Mouse (Mus musculus) midbrain, embryonic 15.5 days (tissue): ENCODE measurements around the gene Ewsr1. TPM values are rescaled to one million over a fixed set of nuclear protein-coding genes. Genes with fewer than 3 reads are reported as not detected.

Experiments
- ATAC-seq: fragments of 200-750 bp; cut with Nextera tagmentation; replicated peaks from 2 replicates; pipeline ENCODE4 v1.8.0; 2017; ENCODE audit warnings: moderate TSS enrichment
- H3K27ac ChIP-seq: fragments of 300-500 bp; sonication (generic); 2 replicates; pipeline ENCODE4 v1.5.1; 2015; ENCODE audit warnings: mild to moderate bottlenecking, inconsistent platforms
- H3K27me3 ChIP-seq: fragments of 300-500 bp; sonication (generic); replicated peaks from 2 replicates; pipeline ENCODE4 v1.6.1; 2015; ENCODE audit warnings: inconsistent platforms
- H3K36me3 ChIP-seq: fragments of 300-500 bp; sonication (generic); replicated peaks from 2 replicates; pipeline ENCODE4 v1.6.1; 2015; ENCODE audit warnings: inconsistent platforms
- H3K4me1 ChIP-seq: fragments of 300-500 bp; sonication (generic); 2 replicates; pipeline ENCODE4 v1.6.1; 2015; ENCODE audit warnings: inconsistent platforms
- H3K4me2 ChIP-seq: fragments of 300-500 bp; sonication (generic); 2 replicates; pipeline ENCODE4 v1.6.1; 2015; ENCODE audit warnings: inconsistent platforms, mild to moderate bottlenecking, moderate library complexity
- H3K4me3 ChIP-seq: fragments of 300-500 bp; sonication (generic); 2 replicates; pipeline ENCODE4 v1.5.1; 2015; ENCODE audit warnings: mild to moderate bottlenecking, inconsistent platforms
- H3K9ac ChIP-seq: fragments of 300-500 bp; sonication (generic); 2 replicates; pipeline ENCODE4 v1.6.1; 2015; ENCODE audit warnings: mild to moderate bottlenecking, inconsistent platforms
- H3K9me3 ChIP-seq: fragments of 300-500 bp; sonication (generic); 2 replicates; pipeline ENCODE4 v1.6.1; 2016; ENCODE audit warnings: inconsistent platforms
- WGBS: fragments of 180-500 bp; shearing (Covaris S2); methylation state at CpG from one replicate; pipeline ENCODE4 v1.1.7; 2015; ENCODE audit warnings: mixed read lengths; 5-methylcytosine and 5-hydroxymethylcytosine counted together
- polyA plus RNA-seq: library from polyadenylated mRNA; unstranded; fragments of >200 nt; fragmentation: Nextera tagmentation; extraction: Ambion mirVana; gene quantifications from 2 replicates; pipeline ENCODE4 v1.2.1, GENCODE M21; 2015

Ewsr1 gene
- polyA plus RNA-seq, 1 experiment from 2014 or later, result 635 TPM

DNA sequence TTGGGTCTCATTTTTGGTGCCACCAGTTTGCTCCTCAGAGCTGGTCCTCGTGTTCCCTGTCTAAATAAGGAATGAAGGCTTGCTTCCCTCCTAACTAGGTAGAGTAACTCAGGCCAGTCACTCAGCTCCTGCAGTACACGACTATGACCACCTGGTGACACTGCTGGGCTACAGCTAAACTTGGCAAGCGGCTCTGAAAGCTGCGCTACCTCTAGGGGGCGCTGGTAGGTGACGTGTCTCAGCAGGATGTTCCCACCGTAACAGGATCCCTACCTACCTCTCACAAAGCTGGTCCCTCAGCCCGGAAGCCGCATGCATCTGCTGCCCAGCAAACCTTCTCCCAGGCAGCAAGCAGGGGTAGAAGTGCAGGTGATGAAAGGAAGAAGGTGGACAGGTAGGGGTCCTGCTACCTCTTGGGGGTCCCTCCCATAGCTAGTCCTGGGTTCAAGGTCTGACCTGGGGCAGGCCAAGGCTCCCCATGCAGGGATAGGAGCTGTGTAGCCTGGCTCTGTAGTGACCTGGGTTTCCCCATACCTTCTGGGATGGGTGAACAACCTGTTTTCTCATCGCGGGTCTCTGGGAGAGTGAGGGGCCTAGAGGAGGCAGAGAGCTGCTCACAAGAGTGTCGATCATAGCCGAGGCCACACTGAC is 16.0 kb upstream of the Ewsr1 start:
- no peak overlapping the region for H3K9ac ChIP-seq
- H3K4me3 ChIP-seq, result no peak overlapping the region
- no peaks in the 10 kb centered on the region for H3K27me3 ChIP-seq
- no peaks in the 10 kb centered on the region for H3K9me3 ChIP-seq
- WGBS, result 31% methylated on average over 13 of the region's 13 CpGs
- no peaks in the 10 kb centered on the region for H3K4me1 ChIP-seq
- no peak overlapping the region for H3K4me2 ChIP-seq
- 0 out of 2 replicates have a peak, but pooled peaks have one; percentile 45 for ATAC-seq
- no peak overlapping the region for H3K27ac ChIP-seq
- H3K36me3 ChIP-seq, result no peaks in the 10 kb centered on the region

DNA sequence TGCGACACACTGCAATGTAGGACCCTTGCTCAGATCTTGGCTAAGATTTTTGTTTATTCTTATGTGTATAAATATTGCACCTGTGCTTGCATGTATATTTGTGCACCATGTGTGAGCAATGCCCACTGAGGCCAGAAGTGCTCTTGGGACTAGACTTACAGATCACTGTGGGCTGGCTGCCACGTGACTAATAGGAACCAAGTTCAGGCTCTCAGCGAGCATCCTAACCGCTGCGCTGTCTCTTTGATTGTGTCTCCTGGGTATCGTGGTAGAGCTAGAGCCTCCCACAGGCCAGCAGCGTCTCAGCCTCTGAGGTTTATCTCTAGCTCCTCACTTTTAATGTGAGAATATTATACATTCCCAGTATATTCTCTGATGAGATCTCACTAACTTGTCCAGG is 14.6 kb upstream of the Ewsr1 start:
- Histone ChIP-seq H3K4me3 (no peak overlapping the region), H3K9me3 (no peaks in the 10 kb centered on the region), H3K4me1 (no peaks in the 10 kb centered on the region), H3K27me3 (no peaks in the 10 kb centered on the region), H3K4me2 (no peak overlapping the region), H3K9ac (no peak overlapping the region), H3K36me3 (no peaks in the 10 kb centered on the region), H3K27ac (no peak overlapping the region)
- ATAC-seq, result no peak
- WGBS, result 81% methylated on average over 7 of the region's 7 CpGs

DNA sequence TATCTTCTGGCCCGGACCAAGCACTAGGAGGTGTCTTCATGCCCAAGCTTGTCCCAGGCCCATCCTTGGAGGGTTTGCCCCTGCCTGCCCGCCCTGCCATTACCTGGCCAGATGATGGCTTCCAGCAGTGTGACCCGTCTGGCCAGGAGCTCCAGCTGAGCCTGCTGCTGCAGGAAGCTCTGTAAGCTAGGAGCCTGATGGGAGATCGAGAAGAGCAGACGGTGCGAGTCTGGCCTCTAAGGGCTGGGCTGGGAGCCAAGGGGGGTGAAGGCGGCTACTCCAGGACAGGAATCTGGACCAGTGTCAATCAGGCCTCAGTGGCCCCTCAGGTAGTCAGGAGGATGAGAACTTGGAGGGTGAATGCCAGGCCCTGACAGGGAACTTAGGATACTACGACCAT is 10.4 kb upstream of the Ewsr1 start:
- WGBS, result 83% methylated on average over 8 of the region's 8 CpGs

DNA sequence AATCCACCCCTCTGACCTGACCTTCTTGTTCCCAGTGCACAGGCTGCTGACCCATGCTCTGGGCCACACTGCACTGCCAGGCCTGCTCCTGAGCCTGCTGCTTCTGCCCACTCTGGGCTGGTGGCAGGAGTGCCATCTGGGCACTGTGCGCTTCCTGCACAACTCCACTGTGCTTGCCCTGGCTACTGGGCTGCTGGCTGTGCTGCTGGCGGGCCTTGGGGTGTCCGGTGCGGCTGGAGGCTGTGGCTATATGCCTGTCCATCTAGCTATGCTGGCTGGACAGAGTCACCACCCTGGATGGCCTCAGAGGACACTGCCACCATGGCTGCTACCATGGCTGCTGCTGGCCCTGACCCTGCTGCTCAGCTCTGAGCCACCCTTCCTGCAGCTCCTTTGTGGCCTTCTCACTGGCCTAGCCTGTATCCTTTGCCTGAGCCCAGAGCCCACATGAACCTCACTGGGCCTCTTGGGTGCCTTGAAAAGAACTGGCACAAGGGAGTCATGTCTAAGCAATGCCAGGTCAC is 5.0 kb upstream of the Ewsr1 start:
- Histone ChIP-seq H3K27me3 (no peaks in the 10 kb centered on the region), H3K36me3 (no peaks in the 10 kb centered on the region; the same call in 1 of the 2 replicates), H3K27ac (no peak overlapping the region), H3K9me3 (no peaks in the 10 kb centered on the region), H3K9ac (no peak overlapping the region), H3K4me2 (no peak overlapping the region), H3K4me3 (no peak overlapping the region), H3K4me1 (peaks cover 16% of the 10 kb centered on the region)
- 97% methylated on average over 4 of the region's 4 CpGs for WGBS
- ATAC-seq, result no peak

More for the DNA sequence above, 10.4 kb upstream of the Ewsr1 start:
- Histone ChIP-seq H3K27ac (no peak overlapping the region), H3K4me1 (no peaks in the 10 kb centered on the region), H3K27me3 (no peaks in the 10 kb centered on the region), H3K36me3 (no peaks in the 10 kb centered on the region), H3K9ac (no peak overlapping the region), H3K4me2 (no peak overlapping the region), H3K9me3 (no peaks in the 10 kb centered on the region), H3K4me3 (no peak overlapping the region)
- ATAC-seq, result no peak

DNA sequence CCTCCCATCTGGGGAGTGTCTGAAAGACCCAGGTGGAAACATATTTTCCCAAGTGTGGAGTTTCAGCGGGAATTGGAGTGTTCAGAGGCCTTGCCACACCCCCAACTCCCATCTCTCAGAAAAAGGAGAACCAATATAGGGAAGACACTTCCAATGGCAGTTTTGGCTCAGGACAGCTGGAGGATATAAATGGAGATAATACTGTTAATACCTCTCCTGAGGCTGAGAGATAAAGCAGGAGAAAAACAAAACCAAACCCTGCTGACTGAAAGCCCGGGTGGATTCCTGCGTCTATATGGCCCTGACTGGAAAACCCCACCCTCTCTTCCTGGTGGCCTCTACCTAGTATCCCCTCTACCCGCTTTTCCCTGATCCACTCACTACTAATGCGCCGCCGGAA is 3.3 kb upstream of the Ewsr1 start:
- Histone ChIP-seq H3K9me3 (no peaks in the 10 kb centered on the region), H3K27me3 (no peaks in the 10 kb centered on the region), H3K36me3 (no peaks in the 10 kb centered on the region; the same call in 1 of the 2 replicates), H3K4me3 (no peak overlapping the region), H3K27ac (no peak overlapping the region), H3K9ac (no peak overlapping the region), H3K4me1 (peaks cover 18% of the 10 kb centered on the region), H3K4me2 (no peak overlapping the region)
- ATAC-seq, result no peak
- 87% methylated on average over 7 of the region's 7 CpGs for WGBS

DNA sequence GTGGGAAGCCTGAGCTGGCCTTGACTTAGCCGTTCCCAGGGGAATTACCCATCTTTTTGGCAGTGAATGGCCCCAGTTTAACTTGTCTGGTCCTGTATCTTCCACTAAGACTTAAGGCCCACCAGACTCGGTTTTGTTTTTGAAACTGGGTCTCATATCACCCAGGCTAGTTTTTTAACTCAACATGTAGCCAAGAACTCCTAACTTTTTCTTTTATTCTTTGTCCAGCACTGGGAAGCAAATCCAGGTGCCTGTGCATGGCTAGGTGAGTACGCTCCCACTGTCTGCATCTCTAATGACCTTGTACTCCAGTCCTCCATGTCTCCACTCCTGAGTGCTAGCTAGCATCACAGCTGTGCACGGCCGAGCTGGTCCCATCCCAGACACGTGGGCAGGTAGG is 2.6 kb upstream of the Ewsr1 start:
- no peak overlapping the region for H3K4me2 ChIP-seq
- no peak overlapping the region for H3K4me3 ChIP-seq
- H3K27ac ChIP-seq, result no peak overlapping the region
- no peaks in the 10 kb centered on the region for H3K27me3 ChIP-seq
- peaks cover 25% of the 10 kb centered on the region for H3K4me1 ChIP-seq
- no peaks in the 10 kb centered on the region for H3K9me3 ChIP-seq
- WGBS, result 90% methylated on average over 6 of the region's 6 CpGs
- H3K36me3 ChIP-seq, result no peaks in the 10 kb centered on the region; the same call in 1 of the 2 replicates
- no peak overlapping the region for H3K9ac ChIP-seq
- ATAC-seq, result no peak

DNA sequence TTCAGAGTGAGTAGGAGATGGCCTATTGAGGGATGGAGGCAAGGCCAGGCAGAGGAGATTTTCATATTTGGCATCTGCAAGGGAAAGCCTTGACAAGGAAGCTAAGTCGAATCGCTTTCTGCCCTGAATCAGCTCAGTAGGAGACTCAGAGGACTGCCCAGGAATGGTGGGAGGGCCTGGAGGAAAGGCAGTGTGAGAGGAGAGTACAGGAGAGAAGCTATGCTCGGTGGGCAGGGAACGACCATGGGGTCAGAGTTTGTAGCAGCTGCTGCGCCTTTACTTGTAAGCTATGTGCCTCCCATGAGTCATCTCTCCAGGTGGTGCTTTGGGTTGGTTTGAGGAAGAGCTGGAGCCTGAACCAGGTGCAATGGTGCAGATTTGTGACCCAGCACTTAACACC is 1.7 kb upstream of the Ewsr1 start:
- 44% methylated on average over 5 of the region's 5 CpGs for WGBS
- H3K4me1 ChIP-seq, result peaks cover 34% of the 10 kb centered on the region
- ATAC-seq, result no peak

DNA sequence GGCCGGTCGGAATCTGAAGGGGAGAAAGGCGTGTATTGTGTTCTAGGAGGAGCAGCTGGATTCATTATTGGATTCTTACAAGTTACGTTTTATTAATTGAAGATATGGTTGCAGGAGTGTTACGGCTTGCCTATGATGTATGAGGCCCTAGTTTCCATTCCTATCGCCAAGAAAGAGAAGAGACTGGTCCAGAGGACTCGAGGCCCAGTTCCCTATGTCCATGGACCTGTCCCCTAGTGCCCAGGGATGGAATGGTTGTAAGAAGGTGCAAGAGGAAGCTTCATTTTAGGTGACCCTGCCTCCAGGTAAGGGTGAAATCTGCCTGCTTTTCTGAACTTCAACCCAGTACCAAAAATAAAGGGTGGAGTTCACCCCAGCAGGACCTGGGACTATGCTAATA is 1.2 kb upstream of the Ewsr1 start:
- Histone ChIP-seq H3K36me3 (no peaks in the 10 kb centered on the region; the same call in 1 of the 2 replicates), H3K4me1 (peaks cover 36% of the 10 kb centered on the region), H3K27ac (peak overlapping the region; percentile 99), H3K4me2 (peak overlapping the region; percentile 78), H3K27me3 (no peaks in the 10 kb centered on the region), H3K4me3 (peak overlapping the region; percentile 66), H3K9me3 (no peaks in the 10 kb centered on the region), H3K9ac (peak overlapping the region; percentile 85)
- ATAC-seq, result no peak
- 0% methylated on average over 7 of the region's 7 CpGs for WGBS

More for the DNA sequence above, 1.7 kb upstream of the Ewsr1 start:
- H3K27ac ChIP-seq, result peak overlapping the region; percentile 99
- no peaks in the 10 kb centered on the region; the same call in 1 of the 2 replicates for H3K36me3 ChIP-seq
- H3K4me3 ChIP-seq, result peak overlapping the region; percentile 66
- H3K4me2 ChIP-seq, result peak overlapping the region; percentile 78
- no peaks in the 10 kb centered on the region for H3K27me3 ChIP-seq
- no peaks in the 10 kb centered on the region for H3K9me3 ChIP-seq
- H3K9ac ChIP-seq, result peak overlapping the region; percentile 85; the same call in 1 of the 2 replicates

DNA sequence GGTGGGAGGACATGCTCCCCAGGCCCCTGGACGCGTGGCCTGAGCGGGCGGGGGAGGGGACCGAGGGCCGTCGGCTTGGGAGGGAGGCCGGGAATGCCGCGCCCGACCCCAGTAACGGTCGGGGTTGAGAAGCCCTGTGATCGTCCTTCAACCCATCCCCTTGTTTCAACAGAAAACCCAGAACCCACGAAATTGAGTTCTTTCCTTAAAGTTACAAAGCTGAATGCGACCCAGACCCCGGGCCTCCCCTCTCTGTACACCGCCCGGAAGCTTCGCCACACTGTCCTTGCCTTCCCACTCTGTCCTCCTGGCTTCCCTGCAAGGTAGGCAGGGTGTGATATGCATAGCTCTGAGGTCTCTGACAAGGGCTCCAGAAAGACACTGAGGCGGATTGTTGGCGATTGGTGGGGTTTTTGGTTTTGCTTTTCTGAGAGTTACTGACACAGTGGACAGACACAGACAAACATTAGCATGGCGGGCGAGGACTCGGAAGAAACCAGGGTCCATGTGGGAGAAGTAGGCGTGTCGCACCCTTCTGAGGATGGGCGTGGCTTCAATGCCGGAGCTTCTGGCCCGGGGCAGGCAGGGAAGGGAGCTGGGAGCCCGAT is 614 bp upstream of the Ewsr1 start:
- peaks cover 38% of the 10 kb centered on the region for H3K4me1 ChIP-seq
- peak overlapping the region; percentile 99 for H3K27ac ChIP-seq
- H3K9me3 ChIP-seq, result no peaks in the 10 kb centered on the region
- no peaks in the 10 kb centered on the region; the same call in 1 of the 2 replicates for H3K36me3 ChIP-seq
- peak; percentile 79 for ATAC-seq
- H3K4me3 ChIP-seq, result peak overlapping the region; percentile 66
- peak overlapping the region; percentile 78 for H3K4me2 ChIP-seq
- no peaks in the 10 kb centered on the region for H3K27me3 ChIP-seq
- H3K9ac ChIP-seq, result peak overlapping the region; percentile 85
- under 1% methylated on average over 22 of the region's 31 CpGs for WGBS

DNA sequence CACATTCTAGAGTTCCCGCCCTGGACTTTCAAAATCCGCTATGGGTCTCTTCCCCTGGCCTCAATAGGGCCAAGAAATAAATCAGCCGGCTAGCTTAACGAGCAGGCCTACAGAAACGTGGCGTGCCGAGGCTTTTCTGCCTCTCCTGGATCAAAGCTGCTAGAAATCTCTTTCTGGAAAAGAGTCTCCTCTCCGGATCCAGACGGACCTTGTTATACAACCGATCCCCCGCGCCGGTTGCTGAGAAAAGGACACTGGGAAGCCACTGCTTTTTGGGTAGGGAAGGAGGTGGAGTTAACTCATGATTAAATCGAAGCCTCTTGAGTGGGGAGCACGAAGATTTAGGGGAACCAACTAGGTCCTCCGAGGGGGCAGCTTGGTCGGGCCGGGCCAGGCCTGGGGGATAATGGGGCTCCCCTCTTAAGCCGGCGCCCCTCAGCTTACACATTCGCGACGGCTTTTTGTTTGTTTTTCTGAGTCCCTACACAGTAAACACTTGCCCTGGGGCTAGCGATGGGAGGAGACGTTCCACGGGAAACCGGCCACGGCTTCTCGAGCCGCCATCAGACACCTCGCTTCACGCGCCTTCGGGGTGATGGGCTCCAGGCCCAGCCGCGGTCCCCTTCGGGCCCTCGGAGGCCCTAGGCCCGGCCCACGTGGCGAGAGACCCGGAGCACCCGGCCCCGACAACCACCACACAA is 881 bp downstream of the Ewsr1 start:
- no peaks in the 10 kb centered on the region for H3K27me3 ChIP-seq
- peak overlapping the region; percentile 85 for H3K9ac ChIP-seq
- H3K27ac ChIP-seq, result peak overlapping the region; percentile 99
- peak overlapping the region; percentile 72 for H3K4me2 ChIP-seq
- no peaks in the 10 kb centered on the region for H3K36me3 ChIP-seq
- H3K4me3 ChIP-seq, result peak overlapping the region; percentile 66
- ATAC-seq, result peak; percentile 41; the same call in 1 of the 2 replicates
- H3K9me3 ChIP-seq, result no peaks in the 10 kb centered on the region
- WGBS, result under 1% methylated on average over 44 of the region's 44 CpGs
- peaks cover 42% of the 10 kb centered on the region for H3K4me1 ChIP-seq

DNA sequence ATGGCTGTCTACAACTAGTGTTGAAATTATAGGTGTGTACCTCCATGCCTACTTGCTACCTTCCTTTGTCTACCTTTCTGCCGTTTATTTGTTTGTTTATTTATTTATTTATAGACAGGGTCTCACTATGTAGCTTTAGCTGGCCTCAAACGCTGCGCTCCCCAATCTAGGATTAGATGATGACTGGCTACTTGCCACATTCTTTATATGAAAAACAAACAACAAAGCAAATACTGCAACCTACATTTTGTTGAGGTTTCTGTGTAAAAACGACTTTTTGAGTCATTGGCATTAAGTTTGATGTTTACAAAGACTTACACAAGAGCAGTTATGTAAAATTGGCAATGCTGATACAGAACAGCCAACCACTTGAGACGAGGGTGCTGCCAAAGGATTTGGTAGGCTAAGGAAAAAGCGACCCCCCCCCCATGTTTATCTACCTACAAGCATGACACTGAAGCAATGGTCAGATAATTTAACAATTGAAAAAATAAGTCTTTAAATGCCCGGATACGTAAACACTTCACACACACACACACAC is 2.5 kb downstream of the Ewsr1 start:
- ATAC-seq, result no peak
- Histone ChIP-seq H3K36me3 (peaks cover 7% of the 10 kb centered on the region), H3K4me1 (peaks cover 39% of the 10 kb centered on the region), H3K9ac (no peak overlapping the region), H3K27me3 (no peaks in the 10 kb centered on the region), H3K9me3 (no peaks in the 10 kb centered on the region), H3K4me3 (peak overlapping the region; percentile 66), H3K4me2 (peak overlapping the region; percentile 72), H3K27ac (no peak overlapping the region)
- WGBS, result 68% methylated on average over 8 of the region's 8 CpGs

DNA sequence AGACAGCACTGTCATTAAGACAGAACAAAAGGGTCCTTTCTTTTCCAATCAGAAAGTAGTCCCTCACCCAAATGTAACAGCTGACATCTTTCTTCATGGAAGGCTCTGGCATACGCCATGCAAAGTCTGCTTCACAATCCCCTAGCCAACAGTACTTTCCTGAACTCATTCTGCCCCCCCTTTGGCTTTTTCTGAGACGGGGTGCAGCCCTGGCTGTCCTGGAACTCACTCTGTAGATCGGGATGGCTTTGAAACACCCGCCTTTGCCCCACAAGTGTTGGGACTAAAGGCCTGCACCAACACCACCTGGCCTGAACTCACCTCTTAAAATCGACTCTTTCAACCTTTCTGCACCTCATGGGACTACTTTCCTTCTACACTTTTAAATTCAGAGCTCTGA is 3.2 kb downstream of the Ewsr1 start:
- 88% methylated on average over 5 of the region's 5 CpGs for WGBS
- no peak overlapping the region for H3K4me2 ChIP-seq
- H3K9ac ChIP-seq, result no peak overlapping the region
- no peaks in the 10 kb centered on the region for H3K27me3 ChIP-seq
- peaks cover 33% of the 10 kb centered on the region for H3K4me1 ChIP-seq
- no peaks in the 10 kb centered on the region for H3K9me3 ChIP-seq
- ATAC-seq, result no peak
- H3K27ac ChIP-seq, result no peak overlapping the region
- H3K4me3 ChIP-seq, result no peak overlapping the region
- peaks cover 12% of the 10 kb centered on the region for H3K36me3 ChIP-seq
